Mouse (Mus musculus): Measurements from ENCODE around the gene Sbno2.
A peak's percentile ranks its signal among the peaks of the same experiment; 100 is the strongest.

Gene Sbno2

DNA sequence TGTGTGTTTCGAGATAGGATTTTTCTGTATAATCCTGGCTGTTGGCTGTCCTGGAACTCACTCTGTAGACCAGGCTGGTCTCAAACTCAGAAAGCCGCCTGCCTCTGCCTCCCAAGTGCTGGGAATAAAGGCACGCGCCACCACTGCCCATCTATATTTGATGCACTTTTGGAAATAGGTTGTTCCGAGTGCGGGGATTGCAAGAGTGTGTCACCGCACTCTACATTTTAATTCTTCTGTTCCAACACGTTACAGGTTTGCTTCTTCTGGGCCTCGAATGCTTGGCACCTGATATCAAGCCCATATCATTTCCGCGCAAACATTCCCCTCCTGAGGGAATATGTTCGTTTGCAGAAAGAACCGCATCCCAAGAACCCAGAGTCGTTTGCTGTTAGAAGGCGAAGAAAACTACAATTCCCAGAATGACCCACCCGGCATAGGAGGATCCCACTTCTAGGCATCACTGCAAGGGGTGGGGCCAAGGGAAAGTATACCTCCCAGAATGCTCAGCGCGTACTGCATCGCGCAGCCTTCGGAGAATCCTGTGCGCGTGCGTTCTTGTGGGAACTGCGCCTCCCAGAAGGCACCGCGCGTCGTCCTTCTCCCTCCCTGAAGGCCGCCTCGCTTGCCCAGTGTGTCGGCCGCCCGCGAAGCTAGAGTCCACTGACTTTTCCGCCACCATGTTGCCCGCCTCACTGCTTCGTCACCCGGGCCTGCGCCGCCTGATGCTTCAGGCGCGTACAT lies 36.6 kb upstream of the Sbno2 start:
- peak; percentile 84 to 96 for DNase-seq (ENCODE audit: low spot score in 2 of 2)

- DNase-seq (ENCODE audit: low spot score in 2 of 2), result peak; percentile 86 to 95
Observed at GRCm38 (mm10) chr10:80141243-80141642, 35.9 kb upstream of the Sbno2 start.

DNA sequence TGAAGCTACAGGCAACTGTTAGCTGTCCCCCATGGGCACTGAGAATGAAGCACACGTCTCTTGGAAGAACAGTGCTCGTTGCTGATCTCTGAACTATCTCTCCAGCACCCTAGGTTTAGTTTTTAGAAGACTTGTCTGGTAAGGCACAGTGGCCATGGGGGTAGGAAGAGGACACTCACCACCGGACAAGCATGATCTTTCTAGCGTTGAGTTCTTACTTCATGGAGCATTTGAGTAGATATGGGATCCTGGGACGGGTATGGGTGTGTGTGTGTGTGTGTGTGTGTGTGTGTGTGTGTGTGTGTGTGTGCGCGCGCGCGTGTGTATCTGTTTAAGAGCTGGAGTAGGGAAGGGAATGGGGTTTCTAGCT lies 35.3 kb upstream of the Sbno2 start, which contains the start of gene Cbarp:
TSS of gene Cbarp (minus strand) at position 170 of the 370 bp plus-strand sequence.
- DNase-seq (ENCODE audit: low spot score in 2 of 2), result no peak

DNA sequence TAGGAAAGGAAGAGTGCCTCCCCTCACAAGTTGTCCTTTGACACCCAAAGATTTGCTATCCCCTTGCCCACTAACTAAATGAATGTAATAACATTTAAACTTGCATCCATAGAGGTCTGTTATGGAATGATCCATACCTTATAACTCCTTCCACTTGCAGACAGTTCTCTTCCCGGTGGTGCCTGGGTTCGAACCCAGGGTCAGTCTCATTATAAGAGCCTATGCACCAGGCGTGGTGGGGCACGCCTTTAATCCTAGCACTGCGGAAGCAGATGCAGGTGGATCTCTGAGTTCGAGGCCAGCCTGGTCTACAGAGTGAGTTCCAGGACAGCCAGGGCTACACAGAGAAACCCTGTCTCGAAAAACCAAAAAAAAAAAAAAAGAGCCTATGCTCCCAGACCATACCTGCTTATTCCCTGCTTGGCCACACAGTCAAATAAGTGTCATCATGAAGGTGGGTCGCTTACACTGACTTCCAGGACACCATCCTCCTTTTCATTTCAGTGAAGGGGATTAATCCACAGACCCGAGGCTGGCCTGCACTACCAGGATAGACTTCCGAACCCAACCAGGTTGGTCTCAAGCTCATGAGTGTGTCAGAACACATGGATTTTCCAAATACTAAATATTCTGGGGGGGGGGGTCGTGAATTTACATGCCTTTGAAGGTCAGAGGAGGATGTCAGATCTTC lies 34.7 kb upstream of the Sbno2 start:
- DNase-seq (ENCODE audit: low spot score in 2 of 2), result no peak

DNA sequence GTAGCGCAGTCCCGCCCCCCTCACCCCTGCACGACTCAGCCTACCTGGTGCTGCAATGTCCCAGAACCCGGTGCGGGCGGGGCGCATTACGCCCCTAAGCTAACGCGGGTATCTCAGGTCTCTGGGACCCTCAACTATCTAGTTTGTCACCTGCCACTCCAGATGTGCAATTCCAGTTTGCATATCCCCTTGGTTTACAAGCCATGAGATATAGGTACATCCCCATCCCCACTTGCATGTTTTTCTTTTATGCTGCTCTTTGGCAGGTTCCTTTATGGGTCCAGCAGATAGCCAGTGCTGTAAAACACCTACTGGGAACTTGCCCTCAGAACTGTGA lies 34.0 kb upstream of the Sbno2 start:
- DNase-seq (ENCODE audit: low spot score in 2 of 2), result no peak

DNA sequence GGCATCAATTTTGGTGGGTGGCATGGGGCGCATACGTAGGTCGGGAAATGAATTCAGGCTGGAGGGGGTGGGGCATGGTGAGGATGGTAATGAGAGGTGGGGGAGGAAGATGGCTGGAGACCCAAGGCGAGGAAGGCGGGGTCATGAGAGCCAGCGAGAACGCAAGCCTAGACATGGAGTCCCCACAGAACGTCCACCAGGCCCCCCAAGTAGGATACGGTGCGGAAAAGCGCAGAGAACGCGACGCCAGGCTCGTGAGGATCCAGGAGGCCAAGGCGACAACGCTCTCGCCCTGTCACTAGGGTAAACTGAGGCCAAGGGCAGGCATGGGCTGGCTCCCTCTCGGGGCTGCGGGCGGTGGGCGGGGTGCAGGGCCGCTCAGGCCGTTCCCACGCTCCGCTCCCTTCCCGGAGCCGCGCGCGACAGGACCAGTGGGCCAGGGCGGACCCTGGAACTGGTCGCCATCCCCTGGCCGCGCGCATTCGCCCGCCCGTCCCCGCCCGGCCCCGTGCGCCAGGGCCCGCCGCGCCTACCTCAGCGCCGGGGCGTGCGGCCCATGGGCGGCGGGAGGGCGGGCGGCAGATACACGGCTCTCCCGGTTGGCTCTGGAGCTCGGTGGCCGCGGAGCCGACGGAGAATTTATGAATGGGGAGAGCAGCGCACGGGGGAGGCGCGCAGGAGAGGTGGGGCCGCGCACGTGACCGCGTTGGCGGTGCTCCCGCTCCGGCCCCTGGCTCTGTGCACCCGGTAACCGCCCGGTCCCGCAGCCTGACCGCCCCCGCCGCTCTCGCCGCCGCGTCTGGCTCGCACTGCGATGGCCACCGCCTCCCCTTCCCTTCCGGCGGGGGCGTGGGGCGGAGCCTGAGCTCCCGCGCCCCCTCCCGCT lies 33.4 kb upstream of the Sbno2 start, which contains the start of gene Atp5d:
TSS of gene Atp5d (plus strand) at position 80 of the 886 bp plus-strand sequence.
- peak; percentile 41 to 69 for DNase-seq (ENCODE audit: low spot score in 2 of 2)

- no peak for DNase-seq (ENCODE audit: low spot score in 2 of 2)
Observed at GRCm38 (mm10) chr10:80137626-80138552, 32.5 kb upstream of the Sbno2 start.

DNA sequence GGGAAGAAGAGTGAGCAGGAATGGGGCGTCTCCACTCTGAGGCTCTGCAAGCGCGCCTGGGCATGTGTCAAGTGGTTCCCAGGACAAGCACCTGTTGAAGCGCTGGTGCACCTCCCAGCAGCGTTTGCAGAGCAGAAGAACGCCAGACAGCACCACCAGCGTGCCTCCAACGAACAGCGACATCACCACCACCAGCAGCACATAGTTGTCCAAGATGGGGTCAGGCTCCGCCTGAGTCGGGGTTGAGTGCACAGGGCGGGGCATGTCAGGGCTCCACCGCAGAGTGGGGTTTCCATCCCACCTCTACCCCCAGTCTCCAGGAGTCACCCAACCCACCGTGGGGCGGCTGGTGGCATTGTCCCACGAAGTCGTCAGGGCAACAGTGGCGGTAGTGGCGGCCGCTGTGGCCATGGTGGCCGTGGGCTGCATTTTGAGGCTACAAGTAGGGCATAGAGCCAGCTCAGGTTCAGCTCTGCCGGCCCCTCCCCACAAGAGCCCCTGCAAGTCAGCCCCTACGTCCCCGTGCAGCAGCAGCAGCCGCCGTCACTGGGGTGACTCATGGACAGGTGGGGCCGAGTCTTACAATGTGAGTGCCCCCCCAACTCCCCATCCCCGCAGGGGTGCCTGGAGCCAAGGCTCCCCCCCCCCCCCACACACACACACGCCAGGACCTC lies 31.7 kb upstream of the Sbno2 start:
- peak in 1 of 2 experiments; percentile 49 for DNase-seq (ENCODE audit: low spot score in 2 of 2)

GRCm38 (mm10) chr10:80136179-80136951 lies 31.0 kb upstream of the Sbno2 start:
- no peak for DNase-seq (ENCODE audit: low spot score in 2 of 2)

DNA sequence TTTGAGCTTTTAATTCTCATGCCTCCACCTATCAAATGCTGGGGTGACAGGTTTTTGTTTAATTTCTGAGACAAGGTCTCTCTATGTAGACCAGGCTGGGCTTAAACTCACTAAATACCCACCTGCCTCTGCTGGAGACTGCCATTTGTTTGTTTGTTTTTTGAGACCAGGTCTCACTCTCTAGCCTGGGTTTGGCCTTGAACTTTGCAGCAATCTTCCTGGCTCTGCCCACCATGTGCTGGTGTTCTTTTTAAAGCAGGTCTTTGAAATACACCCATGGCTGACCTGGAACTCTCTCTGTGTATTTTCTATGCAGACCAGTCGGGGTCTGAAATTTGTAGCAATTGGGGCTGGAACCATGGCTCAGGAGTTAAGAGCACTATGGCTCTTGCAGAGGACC lies 30.3 kb upstream of the Sbno2 start:
- no peak for DNase-seq (ENCODE audit: low spot score in 2 of 2)

- no peak for DNase-seq (ENCODE audit: low spot score in 2 of 2)
Observed at GRCm38 (mm10) chr10:80135161-80135560, 29.8 kb upstream of the Sbno2 start.

DNA sequence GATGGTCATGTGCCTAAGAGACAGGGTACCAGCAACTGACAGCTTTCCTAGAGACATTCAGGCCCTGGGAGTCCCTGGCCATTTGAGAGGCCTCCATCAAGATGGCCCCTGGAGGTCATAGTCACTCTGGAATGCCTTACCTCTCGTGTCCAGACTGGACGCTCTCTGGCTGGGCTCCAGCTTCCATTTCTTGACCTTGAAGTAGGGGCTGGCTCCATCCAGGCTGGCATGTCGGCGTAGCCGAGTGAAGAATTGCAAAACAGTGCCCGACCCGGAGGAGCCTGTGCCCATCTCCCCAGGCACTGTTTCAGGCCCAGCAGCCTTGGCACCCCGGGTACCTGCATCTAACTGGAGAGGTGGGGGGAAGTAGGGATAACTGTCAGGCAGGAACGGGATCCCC lies 29.1 kb upstream of the Sbno2 start:
- no peak for DNase-seq (ENCODE audit: low spot score in 2 of 2)

GRCm38 (mm10) chr10:80133226-80133849 lies 28.0 kb upstream of the Sbno2 start:
- DNase-seq (ENCODE audit: low spot score in 2 of 2), result no peak

GRCm38 (mm10) chr10:80131952-80132350 lies 26.6 kb upstream of the Sbno2 start:
- DNase-seq (ENCODE audit: low spot score in 2 of 2), result no peak

DNA sequence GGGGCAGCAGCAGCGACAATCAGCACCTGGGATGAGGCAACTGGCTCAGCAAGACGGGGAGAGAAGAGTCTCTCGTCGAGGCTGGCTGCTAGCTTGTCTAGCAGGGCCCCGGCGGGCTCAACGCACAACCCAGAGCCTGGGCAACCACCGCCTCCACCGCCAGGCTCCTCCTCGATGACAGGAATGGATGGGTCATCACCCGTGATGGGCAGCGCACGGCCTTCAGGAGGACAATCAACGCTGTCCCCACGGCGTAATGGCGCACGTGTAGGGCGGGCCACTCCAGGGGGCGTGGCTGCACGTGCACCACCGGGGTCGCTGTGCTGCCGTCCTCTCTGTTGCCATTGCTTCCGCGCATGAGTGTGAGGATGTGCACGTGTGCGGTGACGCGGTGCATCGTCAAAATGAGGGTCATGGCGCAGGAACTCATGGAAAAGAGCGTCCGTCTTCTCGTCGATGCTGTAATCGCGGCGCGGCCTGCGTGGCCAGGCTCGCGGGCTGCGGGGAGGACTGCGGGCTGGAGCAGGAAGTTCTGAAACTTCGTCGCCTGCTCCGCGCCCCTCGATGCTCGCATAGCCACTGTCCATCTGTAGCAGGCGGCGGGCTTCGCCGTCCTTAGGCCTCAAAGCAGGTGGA lies 26.1 kb upstream of the Sbno2 start:
- no peak for DNase-seq (ENCODE audit: low spot score in 2 of 2)

DNA sequence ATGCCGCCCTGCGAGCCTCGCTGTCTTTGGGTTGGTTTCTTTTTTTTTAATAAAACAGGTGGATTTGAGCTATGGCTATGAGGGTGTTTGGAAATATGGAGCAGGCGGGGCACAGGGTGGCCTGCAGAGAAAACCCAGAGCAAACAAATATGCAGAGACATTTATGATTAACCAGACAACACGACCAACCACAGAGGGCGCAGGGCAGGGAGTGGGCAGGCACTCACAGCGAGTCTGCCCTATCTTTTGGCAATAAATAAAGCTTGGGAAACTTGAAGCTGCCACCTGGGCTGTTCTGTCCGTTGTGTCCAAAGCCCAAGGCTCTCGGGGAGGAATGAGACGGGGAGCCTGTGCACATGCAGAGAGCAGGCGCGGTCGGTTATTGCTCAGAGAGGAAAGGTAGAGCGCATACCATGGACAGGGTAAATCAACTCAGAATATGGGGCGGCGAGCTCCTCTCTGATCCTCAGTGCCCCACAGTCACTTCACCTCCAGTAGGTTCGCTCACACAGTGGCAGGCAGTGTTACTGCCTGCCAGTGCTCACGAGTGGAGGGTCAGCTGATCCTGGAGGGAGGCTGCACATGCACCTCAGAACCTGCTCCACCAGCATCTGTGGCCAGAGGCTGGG lies 25.1 kb upstream of the Sbno2 start:
- no peak for DNase-seq (ENCODE audit: low spot score in 2 of 2)

GRCm38 (mm10) chr10:80129846-80130245 lies 24.5 kb upstream of the Sbno2 start:
- no peak for DNase-seq (ENCODE audit: low spot score in 2 of 2)

DNA sequence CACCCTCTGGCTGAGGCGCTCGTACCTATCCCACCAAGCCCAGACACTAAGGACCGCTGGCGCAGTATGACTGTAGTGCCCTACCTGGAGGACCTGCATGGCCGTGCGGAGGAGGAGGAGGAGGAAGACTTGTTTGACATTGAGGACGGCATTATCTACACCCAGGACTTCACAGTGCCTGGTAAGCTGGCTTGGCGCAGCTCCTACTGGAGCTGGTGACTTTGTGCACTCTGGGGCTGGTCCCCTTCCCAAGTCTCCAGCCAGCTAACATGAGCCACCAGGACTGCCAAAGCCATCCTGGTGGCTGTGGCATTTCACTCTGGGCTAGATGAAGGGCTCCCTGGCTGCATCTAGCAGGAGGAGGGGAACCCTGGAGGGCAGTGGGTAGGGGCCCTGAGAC lies 22.5 kb upstream of the Sbno2 start:
- no peak for DNase-seq (ENCODE audit: low spot score in 2 of 2)

All from spleen, postnatal 10 days (tissue).